Comparison of ENCODE assay signal across 8 mouse cellular contexts in the genomic region with DNA sequence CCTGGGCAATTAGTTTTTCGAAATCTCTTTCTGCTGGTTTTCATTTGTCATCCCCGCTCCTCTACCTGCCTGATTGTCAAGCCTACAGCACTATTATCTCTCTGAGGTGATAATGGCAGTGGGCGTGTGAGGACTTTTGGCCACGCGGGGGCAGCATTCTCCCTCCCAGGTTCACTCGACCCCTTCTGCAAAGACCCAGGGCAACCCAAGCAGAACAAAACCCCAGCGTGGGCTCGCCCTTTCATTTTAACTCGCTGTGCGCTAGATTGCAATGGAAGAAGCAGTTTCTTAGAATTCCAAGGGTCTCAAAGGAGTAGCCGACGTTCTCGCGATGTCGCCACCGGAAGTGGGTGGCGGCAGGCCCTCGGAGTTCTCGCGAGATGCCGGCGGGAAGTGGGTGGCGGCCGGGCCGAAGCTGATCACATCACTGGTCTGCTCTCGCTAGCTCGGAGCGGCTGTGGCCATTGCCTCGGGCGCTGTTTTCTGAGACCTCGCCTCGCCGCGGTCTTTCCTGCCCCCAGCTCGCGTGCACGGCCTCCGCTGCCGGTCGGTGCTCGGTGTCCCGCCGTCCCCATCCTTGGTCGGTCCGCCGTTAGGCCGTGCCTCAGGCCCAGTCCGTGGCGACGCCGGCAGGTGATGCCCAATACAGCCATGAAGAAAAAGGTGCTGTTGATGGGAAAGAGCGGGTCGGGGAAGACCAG. TPM values are rescaled to one million over a fixed set of nuclear protein-coding genes. Genes with fewer than 3 reads are reported as not detected.
DNase-seq lines count a peak whose midpoint lies in the region; ATAC-seq lines count a peak whose summit lies in the region.

A gene (plus strand): TSS at position 386 of the 701 bp plus-strand sequence.

- peak within 1 kb of the TSS; percentile 95 for H3K9ac ChIP-seq in heart, embryonic 14.5 days (ENCODE audit: low read length)
- H3K9ac ChIP-seq in liver, embryonic 13.5 days: peak within 1 kb of the TSS; percentile 95
- H3K9ac ChIP-seq in stomach, embryonic 16.5 days (ENCODE audit: low read length): peak within 1 kb of the TSS; percentile 94

- peak within 1 kb of the TSS; percentile 94 to 95 for H3K27ac ChIP-seq in heart, embryonic 14.5 days (replicated peaks in 1 of 2; ENCODE audit: control insufficient read depth in 1 of 2, insufficient read depth in 1 of 2, low read depth in 2 of 2, low read length in 2 of 2)
- peak within 1 kb of the TSS; percentile 98 for H3K27ac ChIP-seq in liver, embryonic 13.5 days
- peak within 1 kb of the TSS; percentile 99 for H3K27ac ChIP-seq in stomach, embryonic 16.5 days (ENCODE audit: low read length)

- ATAC-seq in CD4-positive, CD25-positive, alpha-beta regulatory T cell, adult 4 months: peak; percentile 93
- ATAC-seq in heart, embryonic 14.5 days (ENCODE audit: insufficient number of reproducible peaks, insufficient read depth, low FRiP score, low read depth): peak; percentile 95
- peak; percentile 95 for ATAC-seq in liver, embryonic 13.5 days (ENCODE audit: low read depth)
- ATAC-seq in stomach, embryonic 16.5 days (ENCODE audit: insufficient read depth, low FRiP score): peak; percentile 97

- peak within 1 kb of the TSS; percentile 94 for H3K4me2 ChIP-seq in heart, embryonic 14.5 days (ENCODE audit: low read length)
- H3K4me2 ChIP-seq in liver, embryonic 13.5 days: peak within 1 kb of the TSS; percentile 82
- peak within 1 kb of the TSS; percentile 84 for H3K4me2 ChIP-seq in stomach, embryonic 16.5 days (ENCODE audit: low read depth, low read length)

- peaks cover 19% of the 10 kb centered on the region for H3K36me3 ChIP-seq in heart, embryonic 14.5 days (ENCODE audit: control insufficient read depth, insufficient read depth, low read length)
- peaks cover 16% of the 10 kb centered on the region for H3K36me3 ChIP-seq in liver, embryonic 13.5 days
- no peaks in the 10 kb centered on the region; the same call in 1 of the 2 replicates for H3K36me3 ChIP-seq in stomach, embryonic 16.5 days (ENCODE audit: control insufficient read depth, insufficient read depth, low read length)

- H3K4me1 ChIP-seq in heart, embryonic 14.5 days (ENCODE audit: control insufficient read depth in 2 of 2, insufficient read depth in 2 of 2, low read length in 2 of 2): peaks cover 2 to 23% of the 10 kb centered on the region in 2 experiments; a peak in 2 of 4 replicates
- H3K4me1 ChIP-seq in liver, embryonic 13.5 days (replicated peaks): peaks cover 28% of the 10 kb centered on the region
- peaks cover 16% of the 10 kb centered on the region for H3K4me1 ChIP-seq in stomach, embryonic 16.5 days (ENCODE audit: control insufficient read depth, insufficient read depth, low read length)

- no peaks in the 10 kb centered on the region for H3K27me3 ChIP-seq in heart, embryonic 14.5 days (ENCODE audit: control insufficient read depth, insufficient read depth, low read length)
- peaks cover 5% of the 10 kb centered on the region; the same call in 1 of the 2 replicates for H3K27me3 ChIP-seq in liver, embryonic 13.5 days
- H3K27me3 ChIP-seq in stomach, embryonic 16.5 days (ENCODE audit: control insufficient read depth, insufficient read depth, low read length): no peaks in the 10 kb centered on the region

- under 1% methylated on average over 53 of the region's 53 CpGs for WGBS in heart, embryonic 14.5 days
- under 1% methylated on average over 53 of the region's 53 CpGs for WGBS in liver, embryonic 13.5 days (ENCODE audit: insufficient replicate concordance)
- WGBS in stomach, embryonic 16.5 days: under 1% methylated on average over 53 of the region's 53 CpGs

- H3K4me3 ChIP-seq in heart, embryonic 14.5 days (ENCODE audit: control insufficient read depth in 1 of 2, insufficient read depth in 1 of 2, low read depth in 1 of 2, low read length in 2 of 2): peak within 1 kb of the TSS; percentile 80 to 87
- H3K4me3 ChIP-seq in liver, embryonic 13.5 days (replicated peaks): peak within 1 kb of the TSS; percentile 92
- H3K4me3 ChIP-seq in stomach, embryonic 16.5 days (replicated peaks; ENCODE audit: low read length): peak within 1 kb of the TSS; percentile 93

- H3K9me3 ChIP-seq in heart, embryonic 14.5 days (ENCODE audit: control insufficient read depth, low read length): no peaks in the 10 kb centered on the region
- no peaks in the 10 kb centered on the region for H3K9me3 ChIP-seq in liver, embryonic 13.5 days (replicated peaks)
- H3K9me3 ChIP-seq in stomach, embryonic 16.5 days (replicated peaks; ENCODE audit: control insufficient read depth, low read length): no peaks in the 10 kb centered on the region

- DNase-seq in c-Kit-negative CD71-positive TER-119-positive erythroid progenitor cells, embryonic 14.5 days (ENCODE audit: low read depth, low spot score): peak; percentile 88
- peak; percentile 80 for DNase-seq in fibroblast of lung, adult 2 months (ENCODE audit: low read depth)
- DNase-seq in kidney, postnatal 14 days: peak; percentile 97
- peak; percentile 94 for DNase-seq in liver, embryonic 13.5 days
- peak; percentile 94 for DNase-seq in neural tube, embryonic 10.5 days (ENCODE audit: extremely low spot score, low spot score)

RNA-seq across cellular contexts. Expression of the gene that starts here (rescaled TPM):
- polyA plus RNA-seq in CD4-positive, CD25-positive, alpha-beta regulatory T cell, adult 4 months (2017; shearing (Covaris generic)): 10 to 100 TPM; 32.0 to 36.9 TPM
- polyA plus RNA-seq in heart, embryonic 14.5 days (2014; fragmentation: Nextera tagmentation; extraction: Ambion mirVana): 67.4 and 72.3 TPM in 2 replicates
- polyA plus RNA-seq in liver, embryonic 13.5 days (2015; fragmentation: Nextera tagmentation; extraction: Ambion mirVana): 31.5 and 36.6 TPM in 2 replicates
- polyA plus RNA-seq in stomach, embryonic 16.5 days (2015; fragmentation: Nextera tagmentation; extraction: Ambion mirVana): 117 and 125 TPM in 2 replicates

Comparison
In these comparisons a context has a peak if more than half of its experiments do, and no peak if none do; other contexts are left out.
1. Peak in every context shown above with its lines: DNase-seq, ATAC-seq, H3K4me3 ChIP-seq and H3K27ac ChIP-seq.